Mouse (Mus musculus): ENCODE results near the gene Ptprh.

- TF ChIP-seq EP300 (IDR thresholded peaks at IDR 0.05; ENCODE audit: low read depth) (no peak), CTCF (IDR thresholded peaks at IDR 0.05; ENCODE audit: low read depth) (no peak)
Observed at GRCm38 (mm10) chr7:4503100-4503499, 100.7 kb downstream of the Ptprh start.

All from liver, postnatal 0 days (tissue).